Mouse (Mus musculus) liver, embryonic 14.5 days (tissue): ENCODE results near the gene Rab39.
A peak's percentile ranks its signal among the peaks of the same experiment; 100 is the strongest.

Experiments
- CTCF ChIP-seq: IDR thresholded peaks from 2 replicates; pipeline ENCODE4 v1.5.1; 2016; ENCODE audit warnings: antibody characterized with exemption, low read depth, control low read depth
- EP300 ChIP-seq: IDR thresholded peaks from 2 replicates; pipeline ENCODE4 v1.6.1; 2016; ENCODE audit warnings: antibody characterized with exemption, low read depth

DNA sequence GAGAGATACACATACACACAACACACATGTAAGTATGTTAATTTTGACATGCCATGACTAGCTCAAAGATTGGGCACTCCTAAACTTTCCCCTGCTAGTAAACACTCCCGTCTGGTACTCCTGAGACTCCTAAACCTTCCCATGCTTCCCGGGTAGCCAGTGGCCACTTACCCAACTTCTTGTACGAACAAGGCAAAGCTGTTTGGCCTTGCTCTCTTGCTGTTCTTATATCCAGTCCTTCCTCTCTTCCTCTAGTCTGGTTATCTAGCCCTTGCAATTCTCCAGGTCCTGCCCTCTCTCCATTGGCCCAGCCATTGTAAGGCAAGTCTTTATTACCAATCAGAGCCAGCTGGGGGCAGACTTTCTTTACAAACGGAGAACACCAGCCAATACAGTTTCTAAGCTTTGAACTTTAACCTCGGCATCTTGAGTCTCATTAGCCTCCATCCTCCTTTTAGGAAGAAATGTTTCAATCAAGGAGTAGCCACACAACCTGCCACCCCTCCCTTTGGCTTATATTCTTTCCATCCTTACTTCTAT lies 36.3 kb downstream of the Rab39 start, which contains the start of gene Cul5:
- TF ChIP-seq CTCF (peak; percentile 41), EP300 (no peak)
